Mouse (Mus musculus) lung, postnatal 14 days (tissue): ENCODE data around the gene Agpat3.
A peak's percentile ranks its signal among the peaks of the same experiment; 100 is the strongest.

Experiments used
- DNase-seq: peaks from one replicate; pipeline ENCODE4 v3.0.0; 2021

The Agpat3 gene

DNA sequence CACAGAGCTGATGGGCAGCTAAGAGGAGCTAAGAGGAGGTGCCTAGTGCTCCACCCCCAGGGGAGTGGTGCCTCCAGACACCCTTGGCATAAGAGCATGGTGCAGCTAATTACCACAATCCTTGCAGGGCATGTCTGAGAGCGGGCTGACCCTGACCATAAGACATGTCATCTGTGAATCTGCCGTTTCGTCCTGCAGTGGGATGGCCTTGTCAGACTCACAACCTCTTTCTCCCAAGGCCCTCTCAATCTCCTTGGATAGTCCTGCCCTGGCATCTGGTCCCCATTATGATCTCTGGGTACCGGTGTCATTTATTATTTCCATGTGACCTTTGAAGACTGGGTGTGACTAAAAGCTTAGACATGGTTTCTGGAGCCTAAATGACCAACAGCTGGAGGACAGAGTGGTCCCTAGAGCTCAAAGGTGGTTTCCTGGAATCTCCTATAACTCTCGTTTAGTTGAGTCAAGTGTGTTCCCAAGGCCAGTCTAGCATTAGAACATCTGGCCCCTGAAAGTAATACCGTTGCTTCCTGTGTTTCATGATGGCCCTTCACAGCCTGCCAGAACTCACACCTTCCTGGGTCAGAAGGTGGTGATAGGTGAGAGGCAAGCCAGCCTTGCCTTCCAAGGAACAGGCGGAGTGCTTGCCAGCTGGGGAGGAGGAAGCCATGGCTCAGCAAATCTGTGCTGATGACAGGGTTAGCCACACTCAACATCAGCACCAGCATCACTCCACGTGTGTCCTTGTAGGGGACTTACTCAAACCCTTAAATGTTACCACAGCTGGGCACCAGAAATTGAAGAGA lies 61.4 kb downstream of the Agpat3 start:
- DNase-seq, result no peak

DNA sequence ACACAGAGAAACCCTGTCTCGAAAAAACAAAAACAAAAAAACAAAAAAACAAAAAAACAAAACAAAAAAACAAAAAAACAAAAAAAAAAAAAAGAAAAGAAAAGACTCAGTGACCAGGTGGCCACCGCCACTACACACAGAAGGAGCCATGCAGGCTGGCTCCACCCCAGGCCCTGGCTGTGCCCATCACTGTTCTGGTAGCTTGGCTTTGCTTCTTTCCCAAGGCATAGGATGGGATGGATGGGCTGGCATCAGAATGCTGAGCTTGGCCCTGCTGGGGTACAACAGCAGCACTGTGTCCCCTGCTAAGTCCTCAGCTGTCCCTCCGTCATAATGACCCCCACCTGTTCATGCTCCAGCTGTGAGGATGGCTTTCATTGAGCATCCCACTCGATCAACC lies 63.4 kb downstream of the Agpat3 start:
- no peak for DNase-seq

DNA sequence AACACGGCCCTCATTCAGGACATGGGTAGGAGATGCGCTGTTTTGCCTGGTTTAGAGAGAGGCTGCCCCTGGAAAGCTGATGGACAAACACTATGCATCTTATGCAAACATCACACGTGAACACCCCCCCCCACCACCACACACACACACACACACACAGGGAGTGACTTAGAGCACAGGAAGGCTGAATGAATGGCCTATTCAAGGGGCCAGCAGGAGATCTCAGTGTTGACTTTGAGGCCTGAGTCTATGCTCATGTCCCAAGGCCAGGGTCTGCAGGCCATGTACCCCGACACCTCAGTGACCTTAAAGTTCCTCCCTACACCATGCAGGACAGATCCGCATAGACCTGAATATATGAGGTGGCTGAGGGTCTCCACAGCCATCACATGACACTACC lies 64.2 kb downstream of the Agpat3 start:
- no peak for DNase-seq

DNA sequence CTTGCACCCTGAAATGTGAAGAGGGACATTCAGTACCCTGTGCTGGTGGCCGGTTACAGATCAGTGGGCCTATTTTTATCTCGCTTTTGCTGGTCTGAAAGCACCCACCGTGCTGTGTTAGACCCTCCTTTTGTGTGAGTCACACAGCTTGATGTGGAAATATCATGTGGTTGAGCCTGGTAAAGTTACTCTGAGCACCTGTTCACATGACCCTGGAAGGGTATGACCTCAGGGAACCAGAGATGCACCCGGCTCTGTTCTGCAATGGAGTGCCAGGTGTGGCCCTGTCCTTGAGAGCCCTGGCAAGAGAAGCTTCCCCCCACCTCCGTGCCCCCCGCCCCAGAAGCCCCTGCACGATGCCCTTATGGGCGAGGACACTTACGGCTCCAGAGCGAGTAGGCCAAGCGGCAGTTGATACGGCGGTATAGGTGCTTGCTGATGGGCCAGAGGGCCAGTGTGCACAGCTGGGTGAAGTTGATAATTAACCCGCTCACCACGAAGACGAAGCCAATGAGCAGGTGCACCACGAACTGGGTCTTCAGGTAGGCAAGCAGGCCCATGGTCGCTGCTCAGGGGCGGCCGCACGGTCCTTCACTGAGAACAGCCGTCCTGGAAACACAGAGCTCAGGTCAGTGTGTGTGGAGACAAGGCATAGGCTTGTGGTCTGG lies 64.7 kb downstream of the Agpat3 start:
- no peak for DNase-seq

DNA sequence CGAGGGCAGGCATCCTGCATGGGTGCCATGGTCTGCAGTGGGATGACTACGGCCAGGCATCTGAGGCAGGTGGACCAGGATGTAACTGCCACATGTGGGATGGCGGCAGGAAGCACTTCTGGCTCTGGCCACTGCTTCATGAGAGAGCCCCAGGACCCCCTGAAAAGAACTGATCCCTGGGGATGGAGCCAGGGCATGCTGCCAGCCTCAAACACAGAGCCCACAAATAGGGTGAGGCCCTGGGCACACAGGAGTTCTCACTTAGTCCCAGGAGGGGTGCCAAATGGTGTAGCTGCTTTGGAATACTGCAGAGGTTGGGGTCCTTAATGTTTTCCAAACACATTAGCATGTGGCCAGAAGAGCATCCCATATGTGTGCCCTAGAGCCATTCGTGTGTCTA lies 66.3 kb downstream of the Agpat3 start:
- DNase-seq, result no peak

DNA sequence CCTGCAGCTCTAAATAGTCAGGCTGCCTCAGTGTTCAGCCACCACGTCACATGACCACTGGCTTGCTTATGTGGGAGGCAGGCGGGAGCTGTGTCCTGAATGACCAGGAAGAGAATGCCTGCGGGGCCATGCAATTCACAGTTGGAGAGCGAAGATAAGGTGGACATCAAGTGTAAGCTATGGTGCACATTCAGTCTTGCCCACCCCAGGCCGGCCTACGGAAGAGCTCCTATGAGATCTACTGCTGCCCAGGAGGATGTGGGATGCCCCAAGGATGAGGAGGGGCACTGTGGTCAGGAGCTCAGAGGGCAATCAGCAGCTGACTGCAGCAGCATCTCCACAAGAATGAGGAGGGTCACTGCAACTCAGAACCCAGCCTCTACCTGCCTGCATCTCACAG lies 66.9 kb downstream of the Agpat3 start:
- no peak for DNase-seq

DNA sequence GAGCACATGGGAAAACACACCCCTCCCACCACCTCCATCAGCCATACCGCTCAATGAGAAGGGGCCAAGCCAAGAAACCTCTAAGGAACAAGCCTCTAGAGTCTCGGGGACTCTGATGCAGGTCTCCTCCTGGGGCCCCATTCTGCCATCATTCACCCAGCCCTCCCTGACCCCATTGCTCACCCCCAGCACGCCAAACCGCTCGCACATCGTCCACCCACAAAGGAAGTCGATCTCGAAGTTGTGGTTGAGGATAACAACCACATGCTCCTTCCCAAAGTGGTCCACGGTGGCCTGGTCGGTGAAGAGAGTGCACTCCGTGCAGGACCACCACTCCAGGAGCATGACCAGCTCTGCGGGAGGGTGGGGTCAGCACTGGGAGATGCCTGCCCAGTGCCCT lies 67.5 kb downstream of the Agpat3 start:
- no peak for DNase-seq

DNA sequence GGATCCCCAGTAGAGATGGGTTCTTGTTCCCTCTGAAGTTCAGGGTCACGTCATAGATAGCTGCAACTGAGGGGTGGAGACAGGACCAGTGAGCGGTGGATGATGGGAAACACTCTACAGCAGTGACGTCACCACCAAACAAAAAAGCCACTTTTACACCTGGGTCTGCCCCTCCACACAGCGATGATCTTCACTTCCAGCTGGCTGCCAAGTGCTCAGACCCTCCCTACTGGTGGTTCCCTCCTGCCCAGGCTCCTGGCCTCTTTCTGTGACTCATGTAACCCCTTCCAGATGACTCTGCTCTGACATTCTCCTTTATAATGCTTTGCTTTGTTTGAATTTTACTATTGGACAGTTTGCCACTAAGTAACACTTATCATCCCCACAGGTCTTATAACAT lies 69.9 kb downstream of the Agpat3 start:
- DNase-seq, result no peak

DNA sequence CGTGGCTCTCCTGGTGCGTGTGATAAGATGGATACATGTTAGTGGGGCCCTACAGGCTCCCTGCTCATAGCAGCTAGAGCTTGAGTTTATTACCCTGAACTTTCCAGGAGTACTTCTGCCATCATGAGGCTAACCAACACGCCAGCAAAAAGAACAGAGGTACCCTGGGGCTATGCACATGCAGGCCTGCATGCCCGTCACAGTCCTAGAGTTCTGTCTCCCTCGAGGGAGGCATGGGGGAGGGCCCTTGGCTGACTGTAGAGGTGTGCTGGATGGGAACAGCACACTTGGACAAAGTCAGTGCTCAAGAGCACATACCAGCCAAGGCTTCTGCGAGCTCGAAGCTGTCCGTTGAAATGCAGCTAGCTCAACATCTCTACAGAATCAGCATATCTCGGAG lies 71.8 kb downstream of the Agpat3 start:
- no peak for DNase-seq

DNA sequence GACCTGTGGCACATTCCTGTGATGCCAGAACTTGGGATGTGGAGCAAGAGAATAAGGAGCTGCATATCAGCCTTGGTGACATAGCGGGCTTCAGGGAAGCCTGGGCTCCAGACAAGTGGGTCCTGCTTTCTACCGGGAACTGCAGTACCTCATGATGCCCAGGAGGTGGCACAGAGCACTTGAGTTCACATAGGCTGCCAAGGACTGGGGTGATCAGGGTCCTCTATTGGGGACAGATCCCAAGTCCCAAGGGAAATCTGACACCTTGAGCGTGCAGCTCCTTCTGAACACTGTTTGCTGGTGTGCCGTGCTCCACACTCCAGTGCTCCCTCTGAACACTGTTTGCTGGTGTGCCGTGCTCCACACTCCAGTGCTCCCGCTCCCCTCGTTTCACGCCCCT lies 73.1 kb downstream of the Agpat3 start:
- DNase-seq, result peak; percentile 58

DNA sequence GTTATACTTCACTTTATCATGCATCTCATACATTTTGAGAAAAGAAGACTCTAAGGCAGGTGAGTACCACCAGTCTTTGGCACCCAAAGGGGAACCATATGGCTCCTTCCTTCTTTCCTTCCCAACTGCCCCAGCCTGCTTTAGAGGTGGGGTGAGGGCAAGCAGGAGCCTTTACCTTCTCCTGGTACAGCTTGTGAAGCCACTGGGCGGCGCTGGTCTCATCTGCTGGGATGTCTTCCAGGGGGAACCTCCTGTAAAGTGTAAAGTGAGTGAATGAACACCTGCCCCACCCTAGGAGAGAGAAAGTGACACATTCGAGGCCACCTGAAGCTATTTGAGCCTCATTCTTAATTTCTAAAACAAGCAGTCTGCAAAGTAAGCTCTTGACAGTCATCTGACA lies 74.5 kb downstream of the Agpat3 start:
- DNase-seq, result no peak

DNA sequence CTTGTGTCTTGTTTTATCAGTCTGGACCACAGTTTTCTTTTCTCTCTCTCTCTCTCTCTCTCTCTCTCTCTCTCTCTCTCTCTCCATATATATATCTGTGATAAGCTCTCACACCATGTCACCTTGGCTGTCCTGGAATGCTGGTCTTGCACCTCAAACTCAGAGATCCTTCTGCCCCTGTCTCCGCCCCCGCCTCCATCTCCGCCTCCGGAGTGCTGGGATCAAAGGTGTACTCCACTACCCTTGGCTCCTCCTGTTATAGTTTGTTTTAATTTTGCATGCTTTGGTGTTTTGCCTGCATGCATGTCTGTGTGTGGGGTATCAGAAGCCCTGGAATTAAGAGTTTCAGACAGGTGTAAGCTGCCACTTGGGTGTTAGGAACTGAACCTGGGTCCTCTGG lies 76.0 kb downstream of the Agpat3 start:
- DNase-seq, result no peak

DNA sequence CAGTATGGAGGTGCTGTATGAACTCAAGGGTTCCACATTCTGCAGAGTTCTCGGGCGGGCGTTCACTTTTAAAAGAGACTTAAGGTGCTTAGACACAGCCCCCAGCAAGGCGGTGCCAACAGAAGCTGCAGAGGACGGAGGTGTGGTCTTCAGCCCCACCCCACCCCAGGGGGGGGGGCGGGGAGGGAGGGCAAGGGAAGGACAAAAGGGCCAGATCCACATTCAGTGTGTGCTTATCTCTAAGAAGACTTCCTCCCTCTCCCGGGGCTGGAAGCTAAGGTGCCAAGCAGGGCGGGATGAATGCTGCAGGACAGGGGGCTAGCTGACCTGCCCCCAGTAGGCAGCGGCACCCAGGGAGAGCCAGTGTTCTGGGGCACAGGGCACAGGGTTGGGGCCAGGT lies 79.4 kb downstream of the Agpat3 start:
- peak; percentile 19 for DNase-seq

DNA sequence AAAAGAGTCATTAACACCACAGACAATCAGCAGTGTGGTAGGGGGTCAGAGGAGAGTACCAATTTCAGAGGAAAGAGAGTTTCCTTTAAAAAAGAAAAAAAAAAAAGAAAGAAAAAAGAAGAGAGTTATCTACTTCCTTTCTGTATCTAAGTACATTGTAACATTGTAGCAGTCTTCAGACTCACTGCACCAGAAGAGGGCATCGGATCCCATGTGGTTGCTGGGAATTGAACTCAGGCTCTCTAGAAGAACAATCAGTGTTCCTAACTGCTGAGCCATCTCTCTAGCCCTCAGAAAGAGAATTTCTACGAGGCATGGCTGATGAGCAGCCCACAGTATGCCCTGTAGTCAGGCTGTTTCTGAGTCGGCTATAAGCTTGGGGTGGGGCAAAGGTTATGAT lies 86.4 kb downstream of the Agpat3 start:
- DNase-seq, result no peak

DNA sequence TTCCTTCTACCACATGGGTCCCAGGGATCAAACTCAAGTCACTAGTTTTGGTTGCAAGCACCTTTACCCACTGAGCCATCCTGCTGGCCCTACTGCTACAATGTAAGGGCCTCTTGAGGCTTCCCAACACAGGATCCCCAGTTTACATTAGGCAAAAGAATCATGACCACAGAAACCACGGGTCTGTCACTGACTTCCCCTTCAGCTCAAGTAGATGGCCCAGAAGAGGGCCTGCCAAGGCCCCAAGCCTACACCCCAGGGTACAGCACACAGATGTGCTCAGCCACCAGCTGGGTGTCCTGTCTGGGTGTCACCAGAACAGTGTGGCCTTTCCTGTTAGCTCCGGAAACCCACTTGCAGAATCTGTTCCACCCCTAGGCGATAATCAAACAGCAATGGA lies 87.6 kb downstream of the Agpat3 start:
- DNase-seq, result no peak

DNA sequence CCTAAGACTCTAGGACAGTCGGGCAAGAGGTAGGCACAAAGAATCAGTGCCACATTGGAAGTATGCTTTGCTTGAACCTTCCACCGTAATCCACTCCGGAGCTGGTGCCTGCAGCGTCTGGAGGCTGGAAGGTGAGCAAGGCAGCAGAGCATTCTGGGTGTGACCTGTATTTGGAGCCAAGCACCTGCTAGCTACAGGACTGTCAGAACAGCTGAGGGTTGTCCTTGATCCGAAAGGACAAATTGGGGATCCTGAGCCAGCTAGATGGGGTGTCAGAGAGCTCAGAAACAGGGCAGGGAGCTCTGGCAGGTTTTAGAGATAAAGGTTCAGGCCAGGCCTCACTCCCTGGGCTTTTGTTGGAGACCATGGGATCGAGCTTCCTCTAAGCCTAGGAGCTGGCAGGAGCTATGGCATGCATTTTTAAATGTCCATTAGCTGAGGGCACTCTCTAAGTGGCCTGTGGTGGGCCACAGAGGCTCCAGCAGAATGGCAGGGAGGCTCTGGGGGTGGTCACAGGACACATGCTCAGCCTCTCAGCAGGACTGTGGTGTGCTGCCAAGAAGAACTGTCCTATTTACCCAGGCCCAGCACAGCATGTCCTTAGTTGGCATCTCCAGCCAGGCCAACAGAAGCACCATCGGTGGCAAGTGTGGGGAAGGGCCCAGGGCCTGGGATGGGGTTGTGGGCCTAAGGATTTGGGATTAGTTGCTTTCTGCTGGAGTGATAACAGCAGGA lies 91.2 kb downstream of the Agpat3 start:
- no peak for DNase-seq

DNA sequence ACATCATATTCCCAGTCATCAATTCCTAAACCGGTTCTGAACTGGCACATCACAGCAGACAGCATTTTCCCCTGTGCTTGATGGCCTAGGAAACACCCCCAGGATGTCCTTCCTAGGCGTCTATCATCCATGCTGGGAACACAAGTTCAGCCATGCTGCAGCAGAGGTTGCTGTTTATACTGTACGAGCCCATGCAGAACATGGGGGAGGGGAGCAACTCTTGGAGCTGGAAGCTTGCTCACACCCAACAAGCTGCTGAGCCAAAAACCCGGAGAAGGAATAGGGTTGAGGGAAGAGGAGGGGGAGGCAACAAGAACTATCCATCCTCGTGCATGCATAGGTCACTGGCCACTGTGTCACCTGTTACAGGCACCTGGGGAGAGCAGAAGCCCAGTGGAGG lies 92.0 kb downstream of the Agpat3 start:
- DNase-seq, result no peak

DNA sequence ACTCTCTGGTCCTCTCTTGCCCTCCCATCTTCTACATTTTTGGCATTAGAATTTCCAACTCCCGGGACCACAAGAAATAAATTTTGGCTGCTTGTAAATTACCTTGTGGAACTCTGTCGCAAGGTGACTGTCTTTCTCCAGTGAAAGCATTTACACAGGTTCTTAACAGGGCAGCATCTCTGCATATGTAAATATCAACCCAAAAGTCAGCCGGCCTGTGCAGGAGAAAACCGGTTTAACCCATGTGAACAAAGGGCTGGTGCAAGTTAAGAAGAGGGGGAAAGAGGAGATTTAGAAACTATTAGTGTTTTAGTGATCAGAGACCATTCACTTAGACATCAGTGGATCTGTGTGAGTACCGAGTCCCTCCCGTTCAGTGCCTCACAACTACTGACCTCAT lies 92.6 kb downstream of the Agpat3 start:
- no peak for DNase-seq

DNA sequence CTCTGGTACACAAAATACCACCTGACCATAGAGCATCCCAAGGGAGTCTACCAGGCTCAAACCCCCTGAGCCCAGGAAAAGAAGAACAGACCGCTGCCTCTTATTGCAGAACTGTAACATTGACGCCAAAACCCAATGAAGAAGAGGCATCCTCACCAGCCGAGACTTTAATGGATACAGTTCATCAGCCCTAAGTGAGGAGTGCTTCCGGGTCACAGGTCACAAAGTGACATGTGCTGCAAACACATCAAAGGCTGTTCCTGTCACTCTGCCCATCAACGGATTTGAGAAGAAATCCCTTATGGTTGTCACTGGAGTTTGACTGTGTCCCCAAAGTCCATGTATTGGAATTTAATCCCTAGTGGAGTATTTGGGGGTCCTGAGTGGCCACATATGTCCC lies 93.1 kb downstream of the Agpat3 start:
- no peak for DNase-seq

DNA sequence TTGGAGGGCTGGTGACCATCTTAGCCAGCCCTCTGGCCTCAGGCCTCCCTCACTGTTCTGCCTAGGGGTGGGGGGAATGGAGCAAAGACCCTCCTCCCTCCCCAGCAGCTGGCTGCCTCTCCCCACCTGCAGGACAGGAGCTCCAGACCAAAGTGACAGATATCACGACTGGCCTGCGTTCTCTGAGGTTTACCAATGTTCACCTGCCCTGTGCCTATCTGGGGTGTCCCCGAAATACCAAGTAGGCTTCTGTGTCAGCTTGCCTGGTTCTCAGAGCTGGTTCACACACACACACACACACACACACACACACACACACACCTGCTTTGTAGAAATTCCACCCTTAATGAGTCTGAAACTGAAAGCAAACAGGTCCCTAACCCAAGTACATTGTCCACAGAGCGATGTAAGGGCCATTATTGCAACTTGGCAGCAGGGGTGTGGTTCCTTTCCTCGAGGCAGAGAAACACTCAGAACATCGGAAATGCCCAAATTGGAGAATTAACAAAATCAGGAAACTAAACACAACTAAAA lies 94.1 kb downstream of the Agpat3 start:
- DNase-seq, result no peak

DNA sequence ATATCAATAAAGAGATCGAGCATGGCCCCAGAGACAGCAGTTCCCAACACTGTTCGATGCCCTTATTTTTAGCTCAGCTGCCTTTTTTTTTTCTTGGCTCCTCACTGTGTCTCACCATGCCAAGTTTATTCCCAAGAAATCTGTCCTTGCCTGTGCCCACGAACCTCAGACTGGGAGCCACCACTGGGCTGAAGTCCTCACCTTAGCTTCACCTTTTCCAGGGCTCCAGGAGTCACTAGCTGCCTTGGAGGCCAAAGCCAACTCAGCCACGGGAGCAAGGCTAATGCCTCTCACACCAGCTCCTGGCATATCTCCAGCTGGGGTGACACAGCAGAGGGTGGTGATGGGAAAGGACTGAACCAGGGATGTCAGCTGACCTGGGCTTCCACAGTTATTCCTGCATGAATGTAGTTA lies 96.6 kb downstream of the Agpat3 start:
- DNase-seq, result peak; percentile 32

DNA sequence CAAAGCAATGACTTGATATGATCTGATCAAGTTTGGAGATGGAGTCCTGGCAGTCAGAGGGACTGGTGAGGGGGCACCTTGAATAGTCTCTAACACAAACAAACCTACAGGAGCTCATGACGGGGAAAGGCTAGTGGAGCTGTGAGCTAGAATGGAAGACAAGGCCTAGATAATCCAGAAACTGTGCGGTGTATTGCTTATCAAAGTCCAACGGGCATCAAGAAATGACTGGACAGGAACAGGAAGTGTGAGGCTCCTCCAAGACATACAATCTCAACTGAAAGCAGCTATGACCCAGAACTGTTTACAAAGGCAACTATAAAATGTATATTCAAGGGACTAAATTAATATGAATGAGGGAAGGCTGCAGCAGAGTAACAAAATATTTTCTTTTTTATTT lies 105.1 kb downstream of the Agpat3 start:
- no peak for DNase-seq

DNA sequence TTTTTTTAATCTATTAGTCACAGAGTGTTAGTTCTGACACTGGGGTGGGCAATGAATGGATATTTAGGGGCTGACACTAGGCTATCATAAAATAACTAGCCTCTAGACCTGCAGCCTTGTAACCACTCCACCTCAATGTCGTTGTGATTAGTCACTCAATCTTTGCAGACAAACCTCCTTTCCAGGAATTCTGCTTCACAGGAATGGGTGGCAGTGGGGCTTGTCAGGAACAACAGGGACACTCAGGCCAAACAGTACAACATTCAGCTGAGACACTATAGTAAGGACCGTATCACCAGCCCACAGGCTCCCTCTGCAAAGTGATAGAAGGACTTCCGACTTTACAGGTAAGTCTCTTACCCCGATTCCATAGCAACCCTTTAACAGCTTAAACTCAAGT lies 105.6 kb downstream of the Agpat3 start:
- no peak for DNase-seq

DNA sequence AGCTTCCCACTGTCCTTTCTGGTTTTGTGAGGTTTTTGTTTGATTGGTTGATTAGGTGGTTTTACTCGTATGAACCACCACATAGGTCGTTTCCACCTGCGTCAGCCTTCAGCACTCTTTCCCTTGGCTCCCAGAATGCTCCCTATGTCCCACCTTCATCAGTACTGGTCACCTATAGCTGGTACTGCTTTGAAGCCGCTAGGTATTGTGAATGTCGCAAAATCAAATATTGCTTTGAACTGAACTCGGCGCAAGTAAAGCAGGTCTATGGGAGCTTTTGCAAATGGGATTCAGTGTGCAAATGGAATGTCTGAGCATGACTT lies 107.1 kb downstream of the Agpat3 start:
- DNase-seq, result no peak
